Mouse (Mus musculus) ES-Bruce4 (cell line): ENCODE measurements around the gene Aip. TPM values are rescaled to one million over a fixed set of nuclear protein-coding genes. Genes with fewer than 3 reads are reported as not detected.

Experiments used
- H3K27ac ChIP-seq: 2 replicates; pipeline ENCODE4 v1.5.1; 2012; ENCODE audit warnings: low read length, inconsistent platforms; ENCODE audit not compliant: insufficient read depth
- H3K27me3 ChIP-seq: 2 replicates; pipeline ENCODE4 v1.6.1; 2012; ENCODE audit warnings: mild to moderate bottlenecking, low read length, inconsistent platforms; ENCODE audit not compliant: control insufficient read depth, poor library complexity, insufficient read depth, severe bottlenecking
- H3K36me3 ChIP-seq: 2 replicates; pipeline ENCODE4 v1.6.1; 2012; ENCODE audit warnings: inconsistent platforms, mild to moderate bottlenecking, low read length, moderate library complexity; ENCODE audit not compliant: control insufficient read depth, poor library complexity, insufficient read depth, severe bottlenecking
- H3K4me1 ChIP-seq: one replicate; pipeline ENCODE4 v1.8.1; 2011; ENCODE audit warnings: low read length; ENCODE audit not compliant: control insufficient read depth, insufficient read depth
- H3K4me3 ChIP-seq: 2 replicates; pipeline ENCODE4 v1.5.1; 2011; ENCODE audit warnings: low read depth, mild to moderate bottlenecking, low read length
- H3K9ac ChIP-seq: 2 replicates; pipeline ENCODE4 v1.6.1; 2012; ENCODE audit warnings: low read depth, mild to moderate bottlenecking, inconsistent platforms; ENCODE audit not compliant: poor library complexity, severe bottlenecking
- H3K9me3 ChIP-seq: replicated peaks from 2 replicates; pipeline ENCODE4 v1.6.1; 2012; ENCODE audit warnings: mild to moderate bottlenecking, low read length, inconsistent platforms; ENCODE audit not compliant: control insufficient read depth, poor library complexity, insufficient read depth, severe bottlenecking
- CTCF ChIP-seq: IDR thresholded peaks from one replicate; pipeline ENCODE4 v1.8.1; 2011; ENCODE audit warnings: low read depth, low read length
- EP300 ChIP-seq: IDR thresholded peaks from 2 replicates; pipeline ENCODE4 v1.6.1; 2011; ENCODE audit warnings: low read depth, low read length; ENCODE audit not compliant: insufficient read depth
- POLR2A ChIP-seq: IDR thresholded peaks from one replicate; pipeline ENCODE4 v1.8.1; 2011; ENCODE audit warnings: low read length; ENCODE audit not compliant: insufficient read depth
- polyA plus RNA-seq: library from polyadenylated mRNA; stranded (reverse); fragments of >200 nt; gene quantifications from 2 replicates; pipeline ENCODE4 v1.2.4, GENCODE M21; 2011; ENCODE audit warnings: low read depth; ENCODE audit not compliant: missing spikeins, insufficient read depth, insufficient read length

Gene Aip
- polyA plus RNA-seq, 1 experiment = 43.8 TPM

DNA sequence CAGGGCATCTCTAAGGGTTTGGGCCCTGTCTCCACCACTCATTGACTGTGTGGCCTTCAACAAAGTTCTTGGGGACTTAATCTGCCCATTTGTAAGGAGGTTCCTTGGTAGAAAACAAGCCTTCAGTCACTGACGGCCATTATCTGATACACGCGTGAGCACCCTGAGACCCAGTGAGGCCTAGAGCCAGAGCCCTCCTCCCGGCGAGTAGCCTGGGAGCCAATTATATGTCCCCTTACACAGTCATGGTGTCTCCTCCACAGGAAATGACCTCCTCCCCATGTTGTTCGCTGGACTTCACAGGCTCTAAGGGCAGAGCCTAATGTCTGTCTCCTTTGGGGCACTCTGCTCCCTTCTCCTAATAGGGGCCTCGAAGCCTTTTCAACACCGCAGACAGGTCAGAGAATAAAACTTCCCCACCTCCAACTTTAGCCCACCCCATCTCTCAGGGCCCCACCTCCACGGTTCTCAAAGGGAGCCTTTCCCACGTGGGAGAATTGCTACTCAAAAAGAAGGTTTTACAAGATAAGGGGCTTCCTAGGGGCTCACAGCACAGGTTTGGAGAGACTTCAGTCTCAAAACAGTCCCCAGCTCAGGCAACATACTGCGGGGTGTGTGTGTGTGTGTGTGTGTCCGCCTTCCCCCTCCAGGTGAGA is 20.8 kb upstream of the Aip start:
- Histone ChIP-seq H3K4me1 (peaks cover 2% of the 10 kb centered on the region), H3K27ac (no peak overlapping the region), H3K9me3 (no peaks in the 10 kb centered on the region), H3K4me3 (no peak overlapping the region), H3K36me3 (0 out of 2 replicates have a peak, but pooled peaks cover 2% of the 10 kb centered on the region), H3K9ac (no peak overlapping the region), H3K27me3 (no peaks in the 10 kb centered on the region)
- no peak for TF ChIP-seq CTCF

DNA sequence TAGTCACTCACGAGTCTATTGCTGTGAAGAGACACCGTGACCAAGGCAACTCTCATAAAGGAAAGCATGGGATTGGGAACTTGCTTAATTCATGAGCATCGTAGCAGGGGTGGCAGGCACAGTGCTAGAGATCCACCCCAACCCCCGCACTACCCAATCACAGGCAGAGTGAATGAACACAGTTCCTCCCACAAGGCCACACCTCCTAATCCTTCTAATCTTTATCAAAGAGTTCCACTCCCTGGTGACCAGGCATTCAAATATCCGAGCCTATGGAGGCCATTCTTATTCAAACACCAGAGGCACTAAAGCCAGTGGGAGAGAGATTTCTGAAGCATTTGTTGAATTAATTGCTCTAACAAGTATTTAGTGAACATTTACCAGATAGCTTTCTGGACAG is 20.3 kb upstream of the Aip start:
- no peak overlapping the region for H3K9ac ChIP-seq
- no peaks in the 10 kb centered on the region for H3K27me3 ChIP-seq
- peaks cover 2% of the 10 kb centered on the region for H3K4me1 ChIP-seq
- H3K9me3 ChIP-seq = no peaks in the 10 kb centered on the region
- TF ChIP-seq EP300 (no peak), CTCF (no peak), POLR2A (no peak)
- H3K36me3 ChIP-seq = 0 out of 2 replicates have a peak, but pooled peaks cover 2% of the 10 kb centered on the region
- H3K27ac ChIP-seq = no peak overlapping the region
- no peak overlapping the region for H3K4me3 ChIP-seq

GRCm38 (mm10) chr19:4144550-4145498 is 19.2 kb upstream of the Aip start:
- Histone ChIP-seq H3K27me3 (no peaks in the 10 kb centered on the region), H3K36me3 (no peaks in the 10 kb centered on the region), H3K27ac (no peak overlapping the region), H3K4me1 (peaks cover 2% of the 10 kb centered on the region), H3K9me3 (no peaks in the 10 kb centered on the region), H3K4me3 (no peak overlapping the region), H3K9ac (no peak overlapping the region)
- TF ChIP-seq POLR2A = no peak
- no peak for TF ChIP-seq EP300
- no peak for TF ChIP-seq CTCF

GRCm38 (mm10) chr19:4143759-4144268 is 18.2 kb upstream of the Aip start, which contains the start of gene Cabp4:
Cabp4 (minus strand) TSS chr19:4144033.
- H3K9ac ChIP-seq = no peak within 1 kb of the TSS
- no peak for TF ChIP-seq CTCF
- TF ChIP-seq POLR2A = no peak
- TF ChIP-seq EP300 = no peak
- no peaks in the 10 kb centered on the region for H3K36me3 ChIP-seq
- H3K9me3 ChIP-seq = no peaks in the 10 kb centered on the region
- no peaks in the 10 kb centered on the region for H3K4me1 ChIP-seq
- no peaks in the 10 kb centered on the region for H3K27me3 ChIP-seq
- no peak within 1 kb of the TSS for H3K4me3 ChIP-seq
- H3K27ac ChIP-seq = no peak within 1 kb of the TSS

- no peak overlapping the region for H3K9ac ChIP-seq
- no peaks in the 10 kb centered on the region for H3K9me3 ChIP-seq
- H3K27ac ChIP-seq = no peak overlapping the region
- H3K4me1 ChIP-seq = no peaks in the 10 kb centered on the region
- no peaks in the 10 kb centered on the region for H3K27me3 ChIP-seq
- TF ChIP-seq CTCF = no peak
- TF ChIP-seq EP300 = no peak
- TF ChIP-seq POLR2A = no peak
- no peak overlapping the region for H3K4me3 ChIP-seq
- no peaks in the 10 kb centered on the region for H3K36me3 ChIP-seq
Observed at GRCm38 (mm10) chr19:4142416-4143173, 16.9 kb upstream of the Aip start.

GRCm38 (mm10) chr19:4140147-4140546 is 14.5 kb upstream of the Aip start:
- TF ChIP-seq POLR2A = no peak
- no peak for TF ChIP-seq CTCF
- no peak for TF ChIP-seq EP300
- Histone ChIP-seq H3K27me3 (no peaks in the 10 kb centered on the region), H3K36me3 (no peaks in the 10 kb centered on the region), H3K4me3 (no peak overlapping the region), H3K9me3 (no peaks in the 10 kb centered on the region), H3K4me1 (peaks cover 4% of the 10 kb centered on the region), H3K9ac (no peak overlapping the region), H3K27ac (no peak overlapping the region)
